Mouse (Mus musculus) heart, embryonic 16.5 days (tissue): Measurements from ENCODE around the gene Rbm26. TPM values are rescaled to one million over a fixed set of nuclear protein-coding genes. Genes with fewer than 3 reads are reported as not detected.

Experiments
- ATAC-seq: fragments of 200-750 bp; cut with Nextera tagmentation; replicated peaks from 2 replicates; pipeline ENCODE4 v1.8.0; 2017; ENCODE audit warnings: moderate number of reproducible peaks; ENCODE audit not compliant: insufficient read depth, low FRiP score; ENCODE audit errors: extremely low read depth
- H3K27ac ChIP-seq: fragments of 300-500 bp; sonication (generic); 2 replicates; pipeline ENCODE4 v1.5.1; 2014; ENCODE audit warnings: mild to moderate bottlenecking, low read length, control low read depth, moderate library complexity
- H3K27me3 ChIP-seq: fragments of 300-500 bp; sonication (generic); 2 replicates; pipeline ENCODE4 v1.6.1; 2014; ENCODE audit warnings: low read length, mixed read lengths; ENCODE audit not compliant: control insufficient read depth, insufficient read depth
- H3K36me3 ChIP-seq: fragments of 300-500 bp; sonication (generic); 2 replicates; pipeline ENCODE4 v1.6.1; 2014; ENCODE audit not compliant: control insufficient read depth, insufficient read depth
- H3K4me1 ChIP-seq: fragments of 300-500 bp; sonication (generic); 2 replicates; pipeline ENCODE4 v1.6.1; 2014; ENCODE audit warnings: low read length, mixed read lengths; ENCODE audit not compliant: control insufficient read depth, insufficient read depth
- H3K4me2 ChIP-seq: fragments of 300-500 bp; sonication (generic); 2 replicates; pipeline ENCODE4 v1.6.1; 2014; ENCODE audit warnings: low read depth, mild to moderate bottlenecking, control low read depth, low read length
- H3K4me3 ChIP-seq: fragments of 300-500 bp; sonication (generic); 2 replicates; pipeline ENCODE4 v1.5.1; 2014; ENCODE audit warnings: mild to moderate bottlenecking, control low read depth, low read length
- H3K9ac ChIP-seq: fragments of 300-500 bp; sonication (generic); 2 replicates; pipeline ENCODE4 v1.6.1; 2014; ENCODE audit warnings: low read length, control low read depth
- H3K9me3 ChIP-seq: fragments of 300-500 bp; sonication (generic); replicated peaks from 2 replicates; pipeline ENCODE4 v1.6.1; 2016; ENCODE audit warnings: low read length; ENCODE audit not compliant: control insufficient read depth
- WGBS: fragments of 180-500 bp; shearing (Covaris S2); extraction: QIAGEN DNeasy Blood & Tissue Kit; methylation state at CpG from one replicate; pipeline ENCODE4 v1.1.7; 2014; 5-methylcytosine and 5-hydroxymethylcytosine counted together
- polyA plus RNA-seq: library from polyadenylated mRNA; unstranded; fragments of >200 nt; fragmentation: Nextera tagmentation; extraction: Ambion mirVana; gene quantifications from 2 replicates; pipeline ENCODE4 v1.2.1, GENCODE M21; 2015

Gene Rbm26
- polyA plus RNA-seq, 1 experiment from 2014 or later: 15.2 TPM

GRCm38 (mm10) chr14:105074376-105074775 lies 102.8 kb downstream of the Rbm26 start:
- no peak overlapping the region for H3K27ac ChIP-seq
- H3K9ac ChIP-seq: no peak overlapping the region
- no peaks in the 10 kb centered on the region for H3K27me3 ChIP-seq
- no peak overlapping the region for H3K4me2 ChIP-seq
- no peaks in the 10 kb centered on the region for H3K4me1 ChIP-seq
- no peak overlapping the region for H3K4me3 ChIP-seq
- H3K36me3 ChIP-seq: no peaks in the 10 kb centered on the region
- WGBS: 82% methylated on average over 7 of the region's 7 CpGs
- no peaks in the 10 kb centered on the region for H3K9me3 ChIP-seq
- ATAC-seq: no peak

DNA sequence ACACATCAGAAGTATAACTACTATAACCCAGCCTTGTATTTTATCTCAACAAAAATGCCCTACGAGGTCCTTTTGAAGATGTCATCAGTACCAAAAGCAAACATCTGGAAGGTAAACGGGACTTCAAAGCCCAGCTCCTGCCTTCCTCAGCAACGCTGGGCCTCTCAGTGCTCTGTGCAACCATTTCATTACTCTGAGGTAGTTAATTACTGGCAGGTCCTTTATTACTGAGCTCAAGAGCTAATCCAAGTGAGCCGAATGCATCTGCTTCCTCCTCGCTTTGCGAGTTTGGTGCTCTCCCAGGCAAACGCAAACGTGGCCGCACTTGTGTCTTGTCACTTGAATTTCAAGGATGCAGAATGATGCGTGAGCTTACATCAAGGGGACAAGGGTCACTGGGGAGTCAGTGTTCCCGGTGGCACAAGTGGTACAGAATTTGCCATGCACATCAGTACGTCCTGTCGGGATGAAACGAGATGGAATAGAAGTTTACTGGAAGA lies 106.1 kb downstream of the Rbm26 start:
- H3K4me3 ChIP-seq: no peak overlapping the region
- no peak for ATAC-seq
- H3K4me2 ChIP-seq: no peak overlapping the region
- no peaks in the 10 kb centered on the region for H3K36me3 ChIP-seq
- no peaks in the 10 kb centered on the region for H3K27me3 ChIP-seq
- H3K4me1 ChIP-seq: no peaks in the 10 kb centered on the region
- no peaks in the 10 kb centered on the region for H3K9me3 ChIP-seq
- H3K27ac ChIP-seq: no peak overlapping the region
- WGBS: 71% methylated on average over 14 of the region's 14 CpGs
- no peak overlapping the region for H3K9ac ChIP-seq

DNA sequence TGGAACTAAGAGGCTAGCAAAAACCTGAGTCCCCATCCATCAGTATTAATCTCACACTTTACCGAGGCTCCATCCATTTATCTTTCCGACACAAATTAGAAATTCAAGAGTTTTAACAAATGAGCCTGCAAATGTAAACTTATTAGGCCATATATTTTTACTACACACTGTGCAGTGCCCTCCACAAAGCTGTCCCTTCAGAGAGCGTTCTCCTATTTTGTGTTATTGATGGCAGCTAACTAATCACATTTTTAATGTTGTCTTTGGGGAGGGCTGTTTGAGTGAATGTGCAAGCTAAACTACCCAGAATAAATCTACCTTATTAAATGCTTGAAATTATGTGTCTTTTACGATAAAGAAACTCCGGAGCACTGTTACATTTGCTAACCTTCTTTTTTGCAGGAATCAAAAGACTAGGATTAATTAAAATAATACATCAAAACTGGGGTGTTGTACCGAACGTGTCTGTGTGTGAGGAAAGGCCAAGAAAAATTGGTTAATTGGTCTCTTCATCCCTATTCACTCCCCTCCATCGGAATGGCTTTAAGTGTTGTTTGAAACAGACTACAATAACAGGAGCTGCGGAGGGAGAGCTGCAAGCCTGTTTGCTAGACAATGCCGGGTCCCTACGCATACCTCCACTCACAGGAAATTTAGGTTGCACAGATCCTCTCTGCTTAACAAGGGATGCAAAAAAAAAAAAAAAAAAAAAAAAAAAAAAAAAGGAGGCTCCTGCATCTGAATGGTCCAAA lies 106.7 kb downstream of the Rbm26 start:
- Histone ChIP-seq H3K27ac (no peak overlapping the region), H3K4me3 (no peak overlapping the region), H3K4me1 (no peaks in the 10 kb centered on the region), H3K27me3 (no peaks in the 10 kb centered on the region), H3K9me3 (no peaks in the 10 kb centered on the region), H3K9ac (no peak overlapping the region), H3K4me2 (no peak overlapping the region), H3K36me3 (no peaks in the 10 kb centered on the region)
- ATAC-seq: no peak
- 79% methylated on average over 11 of the region's 11 CpGs for WGBS

- H3K9me3 ChIP-seq: no peaks in the 10 kb centered on the region
- no peak for ATAC-seq
- H3K9ac ChIP-seq: no peak overlapping the region
- H3K4me2 ChIP-seq: no peak overlapping the region
- 82% methylated on average over 5 of the region's 5 CpGs for WGBS
- H3K27me3 ChIP-seq: no peaks in the 10 kb centered on the region
- H3K4me3 ChIP-seq: no peak overlapping the region
- no peaks in the 10 kb centered on the region for H3K36me3 ChIP-seq
- no peaks in the 10 kb centered on the region for H3K4me1 ChIP-seq
- no peak overlapping the region for H3K27ac ChIP-seq
These were observed 109.1 kb downstream of the Rbm26 start for GRCm38 (mm10) chr14:105068060-105068459.

DNA sequence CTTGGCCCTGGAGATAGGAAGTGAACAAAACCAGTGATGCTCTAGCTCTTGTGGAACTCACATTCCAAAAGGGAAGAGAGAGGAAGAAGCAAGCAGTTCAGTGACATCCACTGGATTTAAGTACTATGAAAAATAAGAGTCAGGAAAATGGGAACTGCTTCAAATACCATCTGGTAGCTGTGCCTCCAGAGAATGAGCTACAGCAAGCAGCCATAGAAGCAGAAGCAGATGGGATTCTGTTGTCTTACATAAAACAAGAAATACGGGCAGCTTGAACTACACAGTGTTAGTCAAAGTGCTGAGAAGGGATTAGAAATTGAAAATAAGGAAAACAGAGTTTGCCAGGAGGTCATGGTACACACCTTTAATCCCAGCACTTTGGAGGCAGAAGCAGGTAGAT lies 112.9 kb downstream of the Rbm26 start:
- ATAC-seq: no peak
- no peaks in the 10 kb centered on the region for H3K27me3 ChIP-seq
- H3K36me3 ChIP-seq: no peaks in the 10 kb centered on the region
- no peaks in the 10 kb centered on the region for H3K4me1 ChIP-seq
- 76% methylated on average over 1 of the region's 1 CpGs for WGBS
- H3K4me2 ChIP-seq: no peak overlapping the region
- no peaks in the 10 kb centered on the region for H3K9me3 ChIP-seq
- H3K4me3 ChIP-seq: no peak overlapping the region
- H3K27ac ChIP-seq: no peak overlapping the region
- no peak overlapping the region for H3K9ac ChIP-seq

GRCm38 (mm10) chr14:105061230-105061629 lies 115.9 kb downstream of the Rbm26 start:
- no peak for ATAC-seq
- no peak overlapping the region for H3K27ac ChIP-seq
- WGBS: 77% methylated on average over 2 of the region's 2 CpGs
- H3K4me2 ChIP-seq: no peak overlapping the region
- H3K4me1 ChIP-seq: no peaks in the 10 kb centered on the region
- no peaks in the 10 kb centered on the region for H3K9me3 ChIP-seq
- H3K9ac ChIP-seq: no peak overlapping the region
- no peak overlapping the region for H3K4me3 ChIP-seq
- H3K36me3 ChIP-seq: no peaks in the 10 kb centered on the region
- no peaks in the 10 kb centered on the region for H3K27me3 ChIP-seq

- H3K36me3 ChIP-seq: no peaks in the 10 kb centered on the region
- no peaks in the 10 kb centered on the region for H3K27me3 ChIP-seq
- H3K4me3 ChIP-seq: no peak overlapping the region
- no peaks in the 10 kb centered on the region for H3K4me1 ChIP-seq
- ATAC-seq: no peak
- no peak overlapping the region for H3K9ac ChIP-seq
- no peak overlapping the region for H3K4me2 ChIP-seq
- H3K9me3 ChIP-seq: no peaks in the 10 kb centered on the region
- H3K27ac ChIP-seq: no peak overlapping the region
These were observed 119.2 kb downstream of the Rbm26 start for GRCm38 (mm10) chr14:105057934-105058333.

Other genes starting within 250 kb of the Rbm26 start
- 44.1 and 57.3 TPM in 2 replicates for gene Ndfip2, start 81.2 kb upstream of the Rbm26 start, polyA plus RNA-seq